Mouse (Mus musculus) liver, embryonic 14.5 days (tissue): ENCODE data around the gene F830045P16Rik. TPM values are rescaled to one million over a fixed set of nuclear protein-coding genes. Genes with fewer than 3 reads are reported as not detected.

Experiments
- ATAC-seq: fragments of 200-750 bp; cut with Nextera tagmentation; 2 replicates; pipeline ENCODE4 v1.8.0; 2017; ENCODE audit warnings: moderate number of reproducible peaks, mild to moderate bottlenecking, moderate library complexity; ENCODE audit not compliant: insufficient read depth
- DNase-seq, 3 experiments: peaks; one replicate each; pipeline ENCODE4 v3.0.0-alpha.2; 2012 to 2013; ENCODE audit warnings: low read depth in 3 of 3, low spot score in 3 of 3
- H3K27ac ChIP-seq: fragments of 300-500 bp; sonication (generic); 2 replicates; pipeline ENCODE4 v1.5.1; 2014; ENCODE audit warnings: moderate library complexity, mild to moderate bottlenecking, control low read depth, inconsistent platforms
- H3K27me3 ChIP-seq: fragments of 300-500 bp; sonication (generic); 2 replicates; pipeline ENCODE4 v1.6.1; 2014; ENCODE audit warnings: mild to moderate bottlenecking, low read length, moderate library complexity; ENCODE audit not compliant: control insufficient read depth, insufficient read depth
- H3K36me3 ChIP-seq: fragments of 300-500 bp; sonication (generic); replicated peaks from 2 replicates; pipeline ENCODE4 v1.6.1; 2014; ENCODE audit warnings: low read depth; ENCODE audit not compliant: control insufficient read depth, insufficient read depth
- H3K4me1 ChIP-seq, 2 experiments: fragments of 200-500 bp in 1 of 2; fragments of 300-500 bp in 1 of 2; sonication (generic) in 1 of 2; replicated peaks; 2 replicates each; pipeline ENCODE4 v1.6.1; 2012 to 2014; ENCODE audit warnings: antibody characterized with exemption in 1 of 2, inconsistent platforms in 1 of 2, low read length in 1 of 2; ENCODE audit not compliant: control insufficient read depth in 2 of 2, insufficient read depth in 2 of 2
- H3K4me2 ChIP-seq: fragments of 300-500 bp; sonication (generic); 2 replicates; pipeline ENCODE4 v1.6.1; 2014; ENCODE audit warnings: low read depth, mild to moderate bottlenecking, control low read depth, moderate library complexity
- H3K4me3 ChIP-seq, 2 experiments: fragments of 200-500 bp in 1 of 2; fragments of 300-500 bp in 1 of 2; sonication (generic) in 1 of 2; 2 replicates each; pipeline ENCODE4 v1.5.1; 2012 to 2014; ENCODE audit warnings: low read depth in 2 of 2, low read length in 2 of 2, mild to moderate bottlenecking in 2 of 2, control low read depth in 1 of 2, inconsistent platforms in 1 of 2, moderate library complexity in 1 of 2; ENCODE audit not compliant: insufficient read depth in 1 of 2
- H3K9ac ChIP-seq: fragments of 300-500 bp; sonication (generic); replicated peaks from 2 replicates; pipeline ENCODE4 v1.6.1; 2014; ENCODE audit warnings: mild to moderate bottlenecking, control low read depth, moderate library complexity
- H3K9me3 ChIP-seq: fragments of 300-500 bp; sonication (generic); 2 replicates; pipeline ENCODE4 v1.6.1; 2016; ENCODE audit warnings: low read length, mixed read lengths; ENCODE audit not compliant: control insufficient read depth
- CTCF ChIP-seq: IDR thresholded peaks from 2 replicates; pipeline ENCODE4 v1.5.1; 2016; ENCODE audit warnings: antibody characterized with exemption, low read depth, control low read depth
- EP300 ChIP-seq: IDR thresholded peaks from 2 replicates; pipeline ENCODE4 v1.6.1; 2016; ENCODE audit warnings: antibody characterized with exemption, low read depth
- WGBS: fragments of 180-500 bp; shearing (Covaris S2); extraction: QIAGEN DNeasy Blood & Tissue Kit; methylation state at CpG from one replicate; pipeline ENCODE4 v1.1.7; 2014; ENCODE audit not compliant: insufficient replicate concordance; 5-methylcytosine and 5-hydroxymethylcytosine counted together
- polyA plus RNA-seq, 2 experiments: library from polyadenylated mRNA; depleted of rRNA in 1 of 2; stranded (reverse) in 1 of 2; unstranded in 1 of 2; fragments of >200 nt; fragmentation: Nextera tagmentation in 1 of 2; extraction: Ambion mirVana in 1 of 2; gene quantifications; 2 replicates each; pipeline versions ENCODE4 v1.2.1 to v1.2.3; 2012 to 2014

The F830045P16Rik gene
- polyA plus RNA-seq, 2 experiments = 0.02 TPM; not detected in 1

- no peak for ATAC-seq
- no peaks in the 10 kb centered on the region for H3K27me3 ChIP-seq
Measured at GRCm38 (mm10) chr2:129580656-129581055, 44.3 kb upstream of the F830045P16Rik start.

DNA sequence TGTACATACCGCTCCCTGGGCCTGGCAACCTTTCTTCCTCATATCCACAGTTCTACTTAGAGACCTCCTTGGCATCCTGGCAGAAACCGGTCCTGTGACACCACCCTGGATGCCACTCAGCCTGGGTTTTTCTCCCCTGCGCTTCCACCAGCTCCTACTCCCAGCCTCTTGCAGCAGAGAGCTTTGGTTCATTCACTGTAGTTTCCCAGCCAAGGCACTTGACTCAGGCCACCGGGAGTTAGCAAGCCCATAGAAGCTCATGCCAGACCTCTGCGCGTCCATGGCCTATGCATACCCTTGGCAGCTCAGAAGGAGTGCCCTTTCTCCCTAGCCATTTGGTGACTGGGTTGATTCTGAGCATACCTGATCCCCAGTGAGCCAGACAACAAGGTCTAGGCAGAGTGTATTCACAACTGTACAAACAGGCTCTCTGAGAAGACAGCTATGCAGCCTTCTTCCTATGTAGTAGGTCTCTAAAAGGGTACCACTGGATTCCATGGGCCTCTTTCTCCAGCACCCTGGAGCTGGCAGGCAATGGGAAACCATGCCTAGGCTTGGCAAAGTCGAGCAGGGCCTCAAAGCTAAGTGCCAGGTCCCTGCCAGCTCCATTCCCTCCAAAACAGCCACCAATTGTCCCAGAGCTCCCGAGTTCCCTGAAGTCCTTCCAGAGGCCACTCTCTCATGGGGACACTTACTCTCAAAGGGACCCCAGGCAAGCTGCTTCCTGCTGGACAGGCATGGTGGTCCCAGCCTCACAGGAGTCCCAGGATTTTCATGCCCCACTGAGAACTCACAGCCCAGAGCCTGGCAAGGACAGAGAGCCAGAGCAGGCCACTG, 40.4 kb upstream of the F830045P16Rik start:
- DNase-seq = no peak
- 61% methylated on average over 8 of the region's 8 CpGs for WGBS

More at GRCm38 (mm10) chr2:129580656-129581055, 44.3 kb upstream of the F830045P16Rik start:
- H3K9ac ChIP-seq = no peak overlapping the region
- no peak for DNase-seq
- no peaks in the 10 kb centered on the region for H3K4me1 ChIP-seq
- no peaks in the 10 kb centered on the region for H3K36me3 ChIP-seq
- H3K27ac ChIP-seq = no peak overlapping the region
- TF ChIP-seq CTCF (no peak), EP300 (no peak)
- no peak overlapping the region for H3K4me3 ChIP-seq
- H3K9me3 ChIP-seq = no peaks in the 10 kb centered on the region
- no peak overlapping the region for H3K4me2 ChIP-seq
- 57% methylated on average over 4 of the region's 4 CpGs for WGBS

GRCm38 (mm10) chr2:129575113-129575512, 38.7 kb upstream of the F830045P16Rik start:
- DNase-seq (no peak), ATAC-seq (no peak)
- no peak overlapping the region for H3K27ac ChIP-seq
- WGBS = 61% methylated on average over 4 of the region's 4 CpGs
- no peaks in the 10 kb centered on the region for H3K36me3 ChIP-seq
- no peak overlapping the region for H3K4me2 ChIP-seq
- TF ChIP-seq CTCF (no peak), EP300 (no peak)
- H3K27me3 ChIP-seq = no peaks in the 10 kb centered on the region; the same call in 1 of the 2 replicates
- H3K9ac ChIP-seq = no peak overlapping the region
- no peak overlapping the region for H3K4me3 ChIP-seq
- H3K9me3 ChIP-seq = no peaks in the 10 kb centered on the region
- H3K4me1 ChIP-seq = peaks cover 0 to 5% of the 10 kb centered on the region in 2 experiments; a peak in 2 of 4 replicates

More for the DNA sequence above, 40.4 kb upstream of the F830045P16Rik start:
- Histone ChIP-seq H3K27ac (no peak overlapping the region), H3K27me3 (no peaks in the 10 kb centered on the region; the same call in 1 of the 2 replicates), H3K4me1 (peaks cover 0 to 5% of the 10 kb centered on the region in 2 experiments; a peak in 2 of 4 replicates), H3K36me3 (no peaks in the 10 kb centered on the region), H3K4me2 (no peak overlapping the region), H3K4me3 (no peak overlapping the region), H3K9me3 (no peaks in the 10 kb centered on the region), H3K9ac (no peak overlapping the region)
- TF ChIP-seq CTCF = no peak
- no peak for TF ChIP-seq EP300
- no peak for ATAC-seq

DNA sequence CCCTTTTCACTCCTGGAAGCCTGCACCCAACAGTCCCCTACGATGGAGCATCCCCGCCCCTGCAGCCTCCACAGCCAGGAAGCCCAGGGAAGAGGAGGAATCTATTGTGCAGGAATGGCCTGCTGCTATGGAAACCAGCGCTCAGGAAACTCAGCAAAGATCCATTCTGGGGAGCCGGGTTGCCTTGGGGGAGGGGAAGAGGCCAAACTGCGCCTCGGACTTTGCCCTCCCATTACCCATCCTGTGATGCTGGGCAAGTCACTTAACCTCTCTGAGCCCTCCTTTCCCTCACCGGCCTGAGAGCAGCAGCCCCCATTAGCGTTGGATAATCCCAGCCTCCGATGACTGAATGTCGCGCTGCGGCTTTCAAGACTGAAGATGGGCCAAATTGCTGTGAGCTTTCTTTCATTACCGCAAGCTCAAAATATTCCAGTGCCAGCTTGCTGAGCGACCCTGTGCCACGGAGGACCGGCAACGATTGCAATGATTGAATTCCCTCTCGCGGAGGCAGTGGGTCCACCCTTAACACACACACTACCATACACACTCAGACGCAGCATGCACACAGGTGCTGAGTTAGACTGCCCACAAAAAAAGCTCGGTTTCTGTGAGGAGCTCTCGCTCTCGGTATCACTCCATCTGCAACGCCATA, 38.1 kb upstream of the F830045P16Rik start:
- no peak overlapping the region for H3K9ac ChIP-seq
- no peaks in the 10 kb centered on the region; the same call in 1 of the 2 replicates for H3K27me3 ChIP-seq
- WGBS = 17% methylated on average over 24 of the region's 24 CpGs
- no peak for DNase-seq
- H3K4me2 ChIP-seq = no peak overlapping the region; the same call in 1 of the 2 replicates
- peaks cover 0 to 5% of the 10 kb centered on the region in 2 experiments; a peak in 2 of 4 replicates for H3K4me1 ChIP-seq
- TF ChIP-seq EP300 = no peak
- TF ChIP-seq CTCF = no peak
- no peaks in the 10 kb centered on the region for H3K9me3 ChIP-seq
- no peaks in the 10 kb centered on the region for H3K36me3 ChIP-seq
- no peak for ATAC-seq
- no peak overlapping the region for H3K4me3 ChIP-seq
- H3K27ac ChIP-seq = no peak overlapping the region

GRCm38 (mm10) chr2:129573701-129574273, 37.4 kb upstream of the F830045P16Rik start:
- H3K4me1 ChIP-seq = peaks cover 0 to 5% of the 10 kb centered on the region in 2 experiments; a peak in 2 of 4 replicates
- no peak overlapping the region for H3K4me2 ChIP-seq
- H3K27me3 ChIP-seq = no peaks in the 10 kb centered on the region; the same call in 1 of the 2 replicates
- DNase-seq = no peak
- TF ChIP-seq EP300 (no peak), CTCF (no peak)
- no peak overlapping the region for H3K27ac ChIP-seq
- no peak for ATAC-seq
- H3K9me3 ChIP-seq = no peaks in the 10 kb centered on the region
- no peak overlapping the region for H3K4me3 ChIP-seq
- no peak overlapping the region for H3K9ac ChIP-seq
- no peaks in the 10 kb centered on the region for H3K36me3 ChIP-seq
- WGBS = 25% methylated on average over 4 of the region's 4 CpGs
